Mouse (Mus musculus): ENCODE data around the gene Notch1. TPM values are rescaled to one million over a fixed set of nuclear protein-coding genes. Genes with fewer than 3 reads are reported as not detected.
A peak's percentile ranks its signal among the peaks of the same experiment; 100 is the strongest.

The Notch1 gene
- total RNA-seq, 2 experiments from 2014 or later = 30.4 to 31.4 TPM

- no peak for DNase-seq
Observed at GRCm38 (mm10) chr2:26444368-26444767, 72.1 kb downstream of the Notch1 start.

GRCm38 (mm10) chr2:26443876-26444275 is 72.6 kb downstream of the Notch1 start:
- no peak for DNase-seq

- DNase-seq = no peak
Observed at GRCm38 (mm10) chr2:26442843-26443242, 73.6 kb downstream of the Notch1 start.

GRCm38 (mm10) chr2:26441688-26442087 is 74.8 kb downstream of the Notch1 start:
- DNase-seq = no peak

- no peak for DNase-seq
Observed at GRCm38 (mm10) chr2:26441261-26441660, 75.2 kb downstream of the Notch1 start.

- no peak for DNase-seq
Observed at GRCm38 (mm10) chr2:26439671-26440070, 76.8 kb downstream of the Notch1 start.

GRCm38 (mm10) chr2:26438373-26438772 is 78.1 kb downstream of the Notch1 start:
- DNase-seq = no peak

GRCm38 (mm10) chr2:26437221-26437620 is 79.2 kb downstream of the Notch1 start:
- DNase-seq = no peak

GRCm38 (mm10) chr2:26434791-26435572 is 81.5 kb downstream of the Notch1 start:
- DNase-seq = no peak

- no peak for DNase-seq
Observed at GRCm38 (mm10) chr2:26429851-26430250, 86.6 kb downstream of the Notch1 start.

- DNase-seq = no peak
Observed at GRCm38 (mm10) chr2:26424541-26424940, 91.9 kb downstream of the Notch1 start.

- DNase-seq = no peak
Observed at GRCm38 (mm10) chr2:26423086-26423485, 93.4 kb downstream of the Notch1 start.

- no peak for DNase-seq
Observed at GRCm38 (mm10) chr2:26421969-26422368, 94.5 kb downstream of the Notch1 start.

GRCm38 (mm10) chr2:26418120-26418519 is 98.3 kb downstream of the Notch1 start:
- no peak for DNase-seq

GRCm38 (mm10) chr2:26417066-26417465 is 99.4 kb downstream of the Notch1 start:
- DNase-seq = no peak

GRCm38 (mm10) chr2:26410931-26411411 is 105.5 kb downstream of the Notch1 start:
- DNase-seq = no peak

- DNase-seq = no peak
Observed at GRCm38 (mm10) chr2:26410091-26410490, 106.4 kb downstream of the Notch1 start.

GRCm38 (mm10) chr2:26409362-26409761 is 107.1 kb downstream of the Notch1 start:
- DNase-seq = no peak

- DNase-seq = peak; percentile 95 to 97
Observed at GRCm38 (mm10) chr2:26408515-26409356, 107.7 kb downstream of the Notch1 start, which contains the start of gene Inpp5e. TSS of gene Inpp5e (minus strand) at chr2:26409203.

All from layer of hippocampus, postnatal 36 days (tissue).